Mouse (Mus musculus) kidney, adult 2 months (tissue): ENCODE data around the gene Olfr730.

Experiments used
- CTCF ChIP-seq: fragments of 200-500 bp; conservative IDR thresholded peaks from 2 replicates; pipeline ENCODE4 v1.5.1; 2011; ENCODE audit warnings: low read depth, mild to moderate bottlenecking, control low read depth, low read length, moderate library complexity, mixed read lengths; ENCODE audit not compliant: insufficient read depth, insufficient read length
- POLR2A ChIP-seq: fragments of 200-500 bp; IDR thresholded peaks from one replicate; pipeline ENCODE4 v1.6.1; 2011; ENCODE audit warnings: low read depth, low read length, control low read depth

DNA sequence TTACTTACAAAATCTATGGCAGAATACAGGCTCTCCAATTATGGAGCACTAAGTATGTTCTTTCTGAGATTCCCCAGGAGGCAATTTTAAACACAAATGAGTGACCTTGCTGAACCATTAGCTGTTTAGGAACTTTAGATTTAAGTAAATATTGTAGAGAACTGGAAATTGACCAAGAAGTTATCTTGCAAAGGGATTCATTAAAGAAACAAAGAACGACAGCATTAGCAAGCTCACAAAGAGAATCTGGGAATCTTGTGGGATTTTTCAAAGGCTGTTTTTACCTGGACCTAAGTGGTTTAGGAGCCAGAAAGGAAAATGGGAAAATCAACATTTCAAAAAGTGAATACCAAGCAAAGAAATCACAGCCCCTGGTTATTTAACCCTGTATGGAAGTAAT, at the start of gene Olfr730:
- no peak for TF ChIP-seq CTCF
- no peak for TF ChIP-seq POLR2A
